ENCODE assay signal across 21 mouse cellular contexts in the genomic region with DNA sequence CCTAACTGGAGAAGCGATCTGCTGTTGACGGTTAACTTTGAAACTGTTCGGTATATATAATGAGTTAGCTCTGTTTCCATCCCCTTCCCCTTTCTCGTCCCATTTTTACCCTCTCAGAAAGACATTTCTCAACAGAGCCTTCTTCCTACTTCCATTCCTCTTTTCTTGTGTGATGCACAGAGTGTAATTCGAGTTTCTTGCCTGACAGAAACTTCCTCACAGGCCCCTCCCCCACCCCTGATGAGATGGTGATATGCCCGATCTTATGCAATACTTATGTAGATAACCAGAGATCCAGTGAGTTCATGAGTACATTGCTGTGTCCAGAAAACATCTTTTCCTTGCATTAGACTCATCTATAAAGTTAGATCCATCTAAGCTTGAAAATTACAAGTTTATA.
A peak's percentile ranks its signal among the peaks of the same experiment; 100 is the strongest.
DNase-seq lines count a peak whose midpoint lies in the region; ATAC-seq and TF ChIP-seq lines count a peak whose summit lies in the region.
"Had no signal": no experiment of that assay in that cellular context is flagged by ENCODE, and none has a peak within 500 bp of the region (broad histone marks: within the 10 kb centered on the region; RNA-seq: fewer than 3 reads in every experiment).

No protein-coding gene starts in this region.

- H3K27me3 ChIP-seq in liver, embryonic 11.5 days (replicated peaks; ENCODE audit: control insufficient read depth, insufficient read depth, low read length) = no peaks in the 10 kb centered on the region
- H3K27me3 ChIP-seq in liver, embryonic 15.5 days = no peaks in the 10 kb centered on the region
- H3K27me3 ChIP-seq: embryonic facial prominence, embryonic 12.5 days; forebrain, embryonic 15.5 days; hindbrain, embryonic 12.5 days had no signal

- H3K4me2 ChIP-seq in liver, embryonic 11.5 days = no peak overlapping the region
- H3K4me2 ChIP-seq in liver, embryonic 15.5 days = no peak overlapping the region
- H3K4me2 ChIP-seq: embryonic facial prominence, embryonic 12.5 days; forebrain, embryonic 15.5 days; hindbrain, embryonic 12.5 days had no signal

- H3K27ac ChIP-seq in liver, embryonic 11.5 days (ENCODE audit: low read depth, low read length) = no peak overlapping the region
- H3K27ac ChIP-seq in bone marrow macrophage, adult 2 months (ENCODE audit: insufficient read depth, low read depth, low read length) = peak overlapping the region; percentile 54
- 0 out of 2 replicates have a peak overlapping the region, but pooled peaks have one; percentile 35 for H3K27ac ChIP-seq in liver, embryonic 15.5 days (replicated peaks)
- H3K27ac ChIP-seq: embryonic facial prominence, embryonic 12.5 days; forebrain, embryonic 15.5 days; heart, embryonic 10.5 days; hindbrain, postnatal 0 days had no signal

- no peak overlapping the region for H3K4me3 ChIP-seq in liver, embryonic 11.5 days (ENCODE audit: low read depth, low read length)
- H3K4me3 ChIP-seq in bone marrow macrophage, adult 2 months (ENCODE audit: insufficient read depth, low read length) = no peak overlapping the region
- no peak overlapping the region for H3K4me3 ChIP-seq in liver, embryonic 15.5 days (replicated peaks)
- H3K4me3 ChIP-seq: embryonic facial prominence, embryonic 12.5 days; forebrain, embryonic 15.5 days; heart, embryonic 10.5 days; hindbrain, embryonic 12.5 days had no signal

- ATAC-seq in liver, embryonic 11.5 days (replicated peaks; ENCODE audit: low FRiP score) = no peak
- no peak for ATAC-seq in liver, embryonic 15.5 days (ENCODE audit: insufficient read depth)
- ATAC-seq in megakaryocyte, adult 5-6 weeks (ENCODE audit: poor library complexity, severe bottlenecking) = peak; percentile 77
- ATAC-seq: forebrain, embryonic 15.5 days; hindbrain, postnatal 0 days had no signal

- 63% methylated on average over 6 of the region's 6 CpGs for WGBS in liver, embryonic 11.5 days
- 35% methylated on average over 6 of the region's 6 CpGs for WGBS in liver, embryonic 15.5 days (ENCODE audit: insufficient replicate concordance)

- no peaks in the 10 kb centered on the region for H3K36me3 ChIP-seq in liver, embryonic 11.5 days (ENCODE audit: control insufficient read depth, insufficient read depth, low read length)
- no peaks in the 10 kb centered on the region for H3K36me3 ChIP-seq in liver, embryonic 15.5 days (replicated peaks)
- H3K36me3 ChIP-seq: embryonic facial prominence, embryonic 12.5 days; forebrain, embryonic 15.5 days; heart, embryonic 10.5 days; hindbrain, embryonic 12.5 days had no signal

- H3K4me1 ChIP-seq in liver, embryonic 11.5 days (replicated peaks; ENCODE audit: control insufficient read depth, insufficient read depth, low read length) = no peaks in the 10 kb centered on the region
- peaks cover 34% of the 10 kb centered on the region for H3K4me1 ChIP-seq in bone marrow macrophage, adult 2 months (ENCODE audit: control insufficient read depth, insufficient read depth, low read length)
- H3K4me1 ChIP-seq in liver, embryonic 15.5 days (replicated peaks) = 0 out of 2 replicates have a peak, but pooled peaks cover 2% of the 10 kb centered on the region
- H3K4me1 ChIP-seq: forebrain, embryonic 15.5 days; heart, embryonic 10.5 days had no signal

- H3K9ac ChIP-seq in liver, embryonic 11.5 days (ENCODE audit: low read depth, low read length) = no peak overlapping the region
- no peak overlapping the region for H3K9ac ChIP-seq in liver, embryonic 15.5 days
- H3K9ac ChIP-seq: embryonic facial prominence, embryonic 12.5 days; forebrain, embryonic 15.5 days; hindbrain, embryonic 12.5 days had no signal

- TF ChIP-seq CTCF in bone marrow macrophage, adult 2 months (IDR thresholded peaks at IDR 0.05; ENCODE audit: low read depth, low read length) = no peak

- DNase-seq in liver = peak; percentile 18
- no peak for DNase-seq in liver, embryonic 11.5 days (ENCODE audit: low spot score)
- no peak for DNase-seq in spleen, postnatal 14 days (ENCODE audit: low spot score in 2 of 2)
- no peak for DNase-seq in urinary bladder, postnatal 14 days (ENCODE audit: low spot score)
- DNase-seq in thymus, postnatal 14 days = no peak
- DNase-seq: adrenal gland, adult 8-10 months; adrenal gland, postnatal 36 days; cerebellum, adult 11 months; cerebellum, adult 8-10 months; cerebellum, postnatal 14 days; gastrocnemius, postnatal 10 days; heart, postnatal 10 days; heart, postnatal 4 days had no signal

- no peak for TF ChIP-seq POLR2A in bone marrow macrophage, adult 2 months (IDR thresholded peaks at IDR 0.05; ENCODE audit: borderline replicate concordance, low read depth, low read length)

- no peaks in the 10 kb centered on the region for H3K9me3 ChIP-seq in liver, embryonic 11.5 days (ENCODE audit: control insufficient read depth, low read length)
- H3K9me3 ChIP-seq in liver, embryonic 15.5 days (replicated peaks) = no peaks in the 10 kb centered on the region
- H3K9me3 ChIP-seq: embryonic facial prominence, embryonic 12.5 days; forebrain, embryonic 15.5 days; heart, embryonic 10.5 days; hindbrain, embryonic 12.5 days had no signal
